Mouse (Mus musculus): ENCODE data around the gene Topbp1.

The Topbp1 gene

GRCm38 (mm10) chr9:103304927-103305326, at the start of gene Topbp1, which contains the start of gene 1300017J02Rik:
Topbp1 (plus strand) TSS chr9:103305215.
1300017J02Rik (minus strand) TSS chr9:103305082.
- DNase-seq (ENCODE audit: low spot score in 2 of 2): peak; percentile 84 to 91

DNA sequence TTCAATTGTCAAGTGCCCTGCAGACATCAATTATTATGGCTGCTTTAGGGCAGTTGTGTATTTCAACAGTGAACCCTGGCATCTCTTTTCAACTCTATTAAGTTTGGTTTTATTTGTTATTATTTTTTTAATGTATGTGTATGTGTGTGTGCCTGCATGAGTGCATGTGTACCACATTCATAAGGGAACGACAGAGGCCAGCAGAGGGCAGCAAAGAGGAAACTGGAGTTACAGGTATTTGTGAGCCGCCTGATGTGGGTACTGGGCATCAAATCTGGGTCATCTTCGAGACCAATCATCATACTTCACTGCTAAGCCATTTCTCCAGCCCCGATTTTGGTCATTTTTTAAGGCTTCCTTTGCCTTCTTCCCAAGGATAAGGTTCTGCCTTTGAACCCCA, 39.2 kb upstream of the Topbp1 start:
- DNase-seq (ENCODE audit: low spot score in 2 of 2): no peak

DNA sequence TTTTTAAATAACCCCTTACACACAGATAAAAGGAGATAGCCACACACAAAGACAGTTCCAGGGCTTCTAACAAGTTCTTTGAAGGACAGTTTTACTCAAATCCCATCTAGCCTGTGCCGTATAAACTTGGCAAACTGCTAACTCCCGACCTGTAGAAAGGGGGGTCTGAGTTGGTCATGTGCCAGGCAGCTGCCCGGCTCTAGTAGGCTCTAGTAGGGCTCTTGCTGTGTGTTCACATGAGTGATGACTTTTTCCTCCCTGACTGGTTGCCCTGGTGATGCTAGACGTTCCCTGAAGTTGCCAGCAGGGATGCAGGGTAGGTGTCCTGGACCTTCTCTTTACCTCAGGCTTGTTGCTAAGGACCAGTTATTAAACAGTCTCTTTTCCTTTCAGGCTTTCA, 33.9 kb upstream of the Topbp1 start:
- DNase-seq (ENCODE audit: low spot score in 2 of 2): peak in 1 of 2 experiments; percentile 8

GRCm38 (mm10) chr9:103274819-103275218, 30.2 kb upstream of the Topbp1 start:
- no peak for DNase-seq (ENCODE audit: low spot score in 2 of 2)

- no peak for DNase-seq (ENCODE audit: low spot score in 2 of 2)
Observed at GRCm38 (mm10) chr9:103275676-103276075, 29.3 kb upstream of the Topbp1 start.

DNA sequence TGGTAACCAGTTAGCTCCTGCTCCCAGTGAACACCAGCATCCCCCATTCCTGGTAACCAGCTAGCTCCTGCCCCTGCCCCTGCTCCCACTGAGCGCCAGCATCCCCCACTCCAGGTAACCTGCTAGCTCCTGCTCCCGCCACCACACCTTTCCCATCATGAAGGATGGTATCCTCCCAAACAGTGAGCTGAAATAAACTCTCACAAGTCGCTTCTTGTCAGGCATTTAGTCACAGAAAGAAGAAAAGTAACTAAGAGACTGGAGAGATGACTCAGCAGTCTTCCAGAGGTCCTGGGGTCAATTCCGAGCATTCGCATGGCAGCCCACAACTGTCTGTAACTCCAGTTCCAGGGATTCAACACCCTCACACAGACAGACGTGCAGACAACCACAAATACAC, 28.1 kb upstream of the Topbp1 start:
- no peak for DNase-seq (ENCODE audit: low spot score in 2 of 2)

DNA sequence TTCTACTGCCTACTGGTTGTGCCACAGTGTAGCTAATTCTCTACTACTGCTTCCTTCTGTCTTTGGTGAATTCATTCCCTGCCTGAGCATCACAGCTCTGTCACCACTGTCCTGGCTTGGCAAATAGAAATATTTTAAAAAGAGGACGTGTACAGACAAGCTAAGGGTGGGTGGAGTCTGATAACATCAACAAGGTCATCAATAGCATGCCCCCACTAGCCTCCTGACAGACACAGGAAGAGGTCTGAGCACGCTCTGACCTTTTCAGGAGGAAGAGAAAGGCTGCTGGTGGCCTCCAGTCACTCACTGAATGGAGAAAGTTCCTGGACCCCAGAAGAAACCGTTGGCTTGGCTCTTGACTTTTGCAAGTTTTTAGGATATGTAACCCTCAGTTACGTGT, 18.6 kb upstream of the Topbp1 start:
- DNase-seq (ENCODE audit: low spot score in 2 of 2): no peak

- DNase-seq (ENCODE audit: low spot score in 2 of 2): no peak
Observed at GRCm38 (mm10) chr9:103286901-103287422, 18.1 kb upstream of the Topbp1 start.

- DNase-seq (ENCODE audit: low spot score in 2 of 2): no peak
Observed at GRCm38 (mm10) chr9:103287840-103288488, 17.1 kb upstream of the Topbp1 start.

DNA sequence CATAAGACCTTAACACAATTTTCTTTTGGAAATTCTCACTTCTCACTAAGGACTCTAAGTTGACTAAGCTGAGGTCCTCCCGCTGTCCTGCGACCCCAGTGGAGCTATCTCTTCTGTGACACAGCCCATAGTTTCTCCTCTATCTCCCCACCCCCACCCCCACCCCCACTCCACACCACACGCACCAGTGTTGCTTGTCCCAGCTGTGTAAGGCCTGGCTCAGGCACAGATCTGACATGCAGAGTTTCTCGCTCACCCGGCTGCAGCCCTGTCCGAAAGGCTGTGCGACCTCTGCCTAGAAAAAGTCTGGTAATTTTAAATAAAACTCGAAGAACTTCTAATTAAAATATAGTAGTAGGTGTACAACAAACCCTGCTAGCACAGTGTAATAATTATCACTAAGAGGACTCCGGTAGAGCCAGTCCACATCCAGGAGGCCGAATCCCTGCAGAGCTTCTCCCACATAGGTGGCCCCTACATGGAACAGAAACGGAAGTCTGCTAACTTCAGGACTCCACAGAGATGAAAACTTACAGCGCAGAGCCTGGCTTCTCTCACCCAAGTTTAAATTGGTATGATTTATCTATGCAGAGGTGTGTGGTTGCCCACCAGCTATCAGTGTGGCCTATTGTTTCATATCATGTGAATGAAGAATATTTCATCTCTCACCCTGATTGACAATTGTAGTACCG, 16.4 kb upstream of the Topbp1 start:
- no peak for DNase-seq (ENCODE audit: low spot score in 2 of 2)

- DNase-seq (ENCODE audit: low spot score in 2 of 2): no peak
Observed at GRCm38 (mm10) chr9:103294507-103294906, 10.5 kb upstream of the Topbp1 start.

DNA sequence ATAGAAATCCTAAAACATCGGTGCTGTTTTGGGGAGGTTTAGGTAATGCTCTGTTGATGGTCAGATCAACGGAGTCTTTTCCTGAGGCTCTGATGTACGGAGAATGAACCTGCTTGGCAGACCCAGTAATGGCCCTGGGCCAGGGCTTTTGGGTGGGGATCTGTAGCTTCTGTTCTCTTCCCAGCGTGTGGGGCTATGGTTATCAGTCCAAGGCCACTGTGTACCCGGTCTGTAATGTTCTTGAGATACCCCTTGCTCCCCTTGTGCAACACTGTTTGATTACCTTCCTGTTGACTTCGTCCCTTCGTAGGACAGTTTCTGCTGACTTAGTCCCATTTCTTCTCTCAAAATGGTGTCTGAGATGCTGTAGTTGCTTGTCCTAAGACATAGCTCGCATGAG, 3.9 kb upstream of the Topbp1 start:
- no peak for DNase-seq (ENCODE audit: low spot score in 2 of 2)

GRCm38 (mm10) chr9:103302239-103302638, 2.8 kb upstream of the Topbp1 start:
- no peak for DNase-seq (ENCODE audit: low spot score in 2 of 2)

GRCm38 (mm10) chr9:103302666-103303065, 2.3 kb upstream of the Topbp1 start:
- peak; percentile 45 to 70 for DNase-seq (ENCODE audit: low spot score in 2 of 2)

- DNase-seq (ENCODE audit: low spot score in 2 of 2): no peak
Observed at GRCm38 (mm10) chr9:103305332-103306041, 472 bp downstream of the Topbp1 start.

DNA sequence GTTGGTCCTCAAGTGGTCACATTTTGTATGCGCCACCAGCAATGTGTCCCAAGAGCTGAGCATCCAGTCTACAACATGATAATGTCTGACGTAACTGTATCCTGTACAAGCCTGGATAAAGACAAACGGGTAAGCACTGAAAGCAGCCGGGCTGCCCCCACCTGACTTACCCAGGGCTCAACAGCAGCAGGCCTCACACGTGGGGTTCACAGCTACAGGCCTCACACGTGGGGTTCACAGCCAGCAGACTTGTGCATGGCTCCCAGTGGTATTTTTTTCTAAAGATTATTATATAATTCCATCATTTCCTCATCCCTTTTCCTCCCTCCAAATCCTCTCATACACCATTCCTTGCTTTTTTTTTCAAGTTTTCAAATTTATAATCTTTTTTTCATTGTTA, 4.8 kb downstream of the Topbp1 start:
- DNase-seq (ENCODE audit: low spot score in 2 of 2): no peak

GRCm38 (mm10) chr9:103324678-103325077, 19.7 kb downstream of the Topbp1 start:
- DNase-seq (ENCODE audit: low spot score in 2 of 2): no peak

GRCm38 (mm10) chr9:103326449-103326848, 21.4 kb downstream of the Topbp1 start:
- DNase-seq (ENCODE audit: low spot score in 2 of 2): no peak

GRCm38 (mm10) chr9:103332663-103333062, 27.6 kb downstream of the Topbp1 start:
- DNase-seq (ENCODE audit: low spot score in 2 of 2): no peak

DNA sequence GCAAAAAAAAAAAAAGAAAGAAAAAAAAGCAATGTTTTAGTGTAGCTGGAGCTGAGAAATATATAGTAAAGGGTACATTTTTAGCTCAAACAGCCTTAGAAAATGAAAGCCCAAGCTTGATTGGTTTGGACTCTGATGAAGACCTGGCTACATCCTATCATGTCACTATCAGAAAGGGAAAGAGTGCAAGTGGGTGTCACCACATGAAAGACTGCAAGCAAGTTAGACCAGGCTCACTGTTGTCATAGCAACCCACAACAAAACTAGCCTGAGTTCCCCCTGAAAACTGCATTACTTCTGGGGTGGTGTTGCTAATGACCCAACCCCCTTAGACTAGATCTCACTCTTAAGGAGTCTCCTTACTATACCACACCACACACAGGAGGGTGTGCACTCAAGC, 31.9 kb downstream of the Topbp1 start:
- no peak for DNase-seq (ENCODE audit: low spot score in 2 of 2)

DNA sequence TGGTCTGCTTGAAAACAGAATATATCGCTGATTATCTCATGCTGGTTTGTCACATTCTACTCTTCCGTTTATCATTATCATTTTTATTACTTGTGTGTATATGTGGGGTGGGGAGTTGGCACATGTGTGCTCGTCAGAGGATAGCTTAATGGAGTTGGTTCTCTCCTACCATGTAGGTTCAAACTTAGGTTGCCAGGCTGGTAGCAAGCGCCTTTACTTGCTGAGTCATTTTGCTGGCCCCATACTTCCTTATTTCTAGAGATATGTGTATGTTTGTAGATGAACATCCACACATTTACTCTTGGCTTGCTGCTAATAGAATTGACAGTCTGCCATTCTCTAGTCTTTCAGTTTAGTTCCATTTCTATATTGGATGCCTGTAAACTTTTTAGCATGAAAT, 42.0 kb downstream of the Topbp1 start:
- no peak for DNase-seq (ENCODE audit: low spot score in 2 of 2)

- no peak for DNase-seq (ENCODE audit: low spot score in 2 of 2)
Observed at GRCm38 (mm10) chr9:103347996-103348490, 43.0 kb downstream of the Topbp1 start.

Measured in cerebellum, postnatal 4 days (tissue).